Mouse (Mus musculus): Measurements from ENCODE around the gene Cpne5. TPM values are rescaled to one million over a fixed set of nuclear protein-coding genes. Genes with fewer than 3 reads are reported as not detected.
A peak's percentile ranks its signal among the peaks of the same experiment; 100 is the strongest.

Cpne5 gene
- polyA plus RNA-seq, 1 experiment from 2014 or later = 5.3 TPM

- peaks cover 17% of the 10 kb centered on the region; the same call in 1 of the 2 replicates for H3K4me1 ChIP-seq (replicated peaks; ENCODE audit: insufficient read depth, low read length)
These were observed 26.1 kb upstream of the Cpne5 start, which contains the start of gene Ppil1 for GRCm38 (mm10) chr17:29263840-29264633. Ppil1 (minus strand) TSS chr17:29264186.

GRCm38 (mm10) chr17:29263417-29263816 lies 25.4 kb upstream of the Cpne5 start:
- H3K4me2 ChIP-seq (ENCODE audit: low read length) = peak overlapping the region; percentile 87
- under 1% methylated on average over 14 of the region's 14 CpGs for WGBS
- peak overlapping the region; percentile 98 for H3K27ac ChIP-seq
- no peaks in the 10 kb centered on the region for H3K27me3 ChIP-seq (ENCODE audit: insufficient read depth, low read length)
- ATAC-seq (replicated peaks; ENCODE audit: low FRiP score, low read depth) (peak; percentile 3; the same call in 1 of the 2 replicates), DNase-seq (ENCODE audit: low spot score) (no peak)
- H3K9ac ChIP-seq (ENCODE audit: low read depth, low read length) = peak overlapping the region; percentile 84
- H3K4me3 ChIP-seq (replicated peaks; ENCODE audit: low read depth, low read length) = peak overlapping the region; percentile 73
- H3K36me3 ChIP-seq (ENCODE audit: insufficient read depth, low read length) = peaks cover 7% of the 10 kb centered on the region
- H3K9me3 ChIP-seq (replicated peaks; ENCODE audit: low read length) = no peaks in the 10 kb centered on the region
- TF ChIP-seq CTCF (IDR thresholded peaks at IDR 0.05; ENCODE audit: low read depth) = no peak
- H3K4me1 ChIP-seq (replicated peaks; ENCODE audit: insufficient read depth, low read length) = peaks cover 17% of the 10 kb centered on the region; the same call in 1 of the 2 replicates

More at GRCm38 (mm10) chr17:29263840-29264633, 26.1 kb upstream of the Cpne5 start, which contains the start of gene Ppil1:
- peak within 1 kb of the TSS; percentile 84 for H3K9ac ChIP-seq (ENCODE audit: low read depth, low read length)
- ATAC-seq (replicated peaks; ENCODE audit: low FRiP score, low read depth) (peak; percentile 50), DNase-seq (ENCODE audit: low spot score) (peak; percentile 90)
- H3K4me2 ChIP-seq (ENCODE audit: low read length) = peak within 1 kb of the TSS; percentile 87
- no peaks in the 10 kb centered on the region for H3K27me3 ChIP-seq (ENCODE audit: insufficient read depth, low read length)
- no peak for TF ChIP-seq CTCF (IDR thresholded peaks at IDR 0.05; ENCODE audit: low read depth)
- WGBS = 9% methylated on average over 38 of the region's 38 CpGs
- H3K36me3 ChIP-seq (ENCODE audit: insufficient read depth, low read length) = peaks cover 4% of the 10 kb centered on the region; the same call in 1 of the 2 replicates
- H3K4me3 ChIP-seq (replicated peaks; ENCODE audit: low read depth, low read length) = peak within 1 kb of the TSS; percentile 73
- H3K27ac ChIP-seq = peak within 1 kb of the TSS; percentile 98
- no peaks in the 10 kb centered on the region for H3K9me3 ChIP-seq (replicated peaks; ENCODE audit: low read length)

DNA sequence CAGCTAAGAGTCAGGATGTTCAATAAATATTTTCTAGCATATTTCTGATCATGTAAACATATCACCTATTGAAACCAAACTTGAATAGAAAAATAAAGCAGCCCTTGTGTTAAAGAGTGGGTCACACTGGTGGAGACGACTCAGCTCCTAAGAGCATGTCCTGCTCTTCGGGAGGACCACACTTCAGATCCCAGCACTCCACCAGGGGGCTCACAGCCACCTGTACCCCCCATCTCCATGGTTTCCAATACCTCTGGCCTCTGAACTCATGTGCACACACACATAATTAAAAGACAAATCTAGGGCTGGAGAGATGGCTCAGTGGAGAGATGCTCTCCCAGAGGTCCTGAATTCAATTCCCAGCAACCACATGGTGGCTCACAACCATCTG lies 24.3 kb upstream of the Cpne5 start:
- H3K4me3 ChIP-seq (replicated peaks; ENCODE audit: low read depth, low read length) = peak overlapping the region; percentile 6; the same call in 1 of the 2 replicates
- no peaks in the 10 kb centered on the region for H3K27me3 ChIP-seq (ENCODE audit: insufficient read depth, low read length)
- DNase-seq (ENCODE audit: low spot score) (no peak), ATAC-seq (replicated peaks; ENCODE audit: low FRiP score, low read depth) (no peak)
- no peaks in the 10 kb centered on the region for H3K9me3 ChIP-seq (replicated peaks; ENCODE audit: low read length)
- peaks cover 17% of the 10 kb centered on the region; the same call in 1 of the 2 replicates for H3K4me1 ChIP-seq (replicated peaks; ENCODE audit: insufficient read depth, low read length)
- peaks cover 13% of the 10 kb centered on the region for H3K36me3 ChIP-seq (ENCODE audit: insufficient read depth, low read length)
- WGBS = 33% methylated on average over 2 of the region's 2 CpGs
- no peak overlapping the region for H3K9ac ChIP-seq (ENCODE audit: low read depth, low read length)
- TF ChIP-seq CTCF (IDR thresholded peaks at IDR 0.05; ENCODE audit: low read depth) = peak; percentile 40; the same call in 1 of the 2 replicates
- H3K4me2 ChIP-seq (ENCODE audit: low read length) = peak overlapping the region; percentile 87; the same call in 1 of the 2 replicates
- no peak overlapping the region for H3K27ac ChIP-seq

GRCm38 (mm10) chr17:29261603-29262258 lies 23.8 kb upstream of the Cpne5 start:
- peaks cover 13% of the 10 kb centered on the region for H3K36me3 ChIP-seq (ENCODE audit: insufficient read depth, low read length)
- TF ChIP-seq CTCF (IDR thresholded peaks at IDR 0.05; ENCODE audit: low read depth) = no peak
- peak overlapping the region; percentile 50; the same call in 1 of the 2 replicates for H3K27ac ChIP-seq
- H3K4me1 ChIP-seq (replicated peaks; ENCODE audit: insufficient read depth, low read length) = peaks cover 18% of the 10 kb centered on the region; the same call in 1 of the 2 replicates
- H3K4me2 ChIP-seq (ENCODE audit: low read length) = peak overlapping the region; percentile 87; the same call in 1 of the 2 replicates
- DNase-seq (ENCODE audit: low spot score) (no peak), ATAC-seq (replicated peaks; ENCODE audit: low FRiP score, low read depth) (no peak)
- no peak overlapping the region for H3K9ac ChIP-seq (ENCODE audit: low read depth, low read length)
- 80% methylated on average over 22 of the region's 22 CpGs for WGBS
- peak overlapping the region; percentile 6; the same call in 1 of the 2 replicates for H3K4me3 ChIP-seq (replicated peaks; ENCODE audit: low read depth, low read length)
- H3K9me3 ChIP-seq (replicated peaks; ENCODE audit: low read length) = no peaks in the 10 kb centered on the region
- no peaks in the 10 kb centered on the region for H3K27me3 ChIP-seq (ENCODE audit: insufficient read depth, low read length)

DNA sequence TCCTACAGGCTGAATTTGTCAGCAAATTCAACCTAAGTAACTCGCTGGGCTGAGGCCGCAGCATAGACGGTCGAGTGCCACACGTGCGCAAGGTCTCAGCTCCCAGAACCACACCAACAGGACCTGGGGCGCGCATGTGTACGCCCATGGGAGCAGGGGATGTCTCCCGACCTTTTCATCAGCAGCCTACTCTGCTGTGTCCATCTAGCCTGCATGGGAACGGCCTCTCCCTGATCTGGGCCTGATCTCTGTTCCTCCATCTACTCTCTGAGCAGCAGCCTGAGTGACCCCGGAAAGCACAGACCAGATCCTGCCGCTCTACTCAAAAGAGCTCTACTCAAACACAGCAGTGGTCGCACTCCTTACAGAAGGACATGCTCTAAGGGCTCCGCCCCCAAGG lies 22.5 kb upstream of the Cpne5 start:
- Histone ChIP-seq H3K4me1 (replicated peaks; ENCODE audit: insufficient read depth, low read length) (peaks cover 23% of the 10 kb centered on the region; the same call in 1 of the 2 replicates), H3K27me3 (ENCODE audit: insufficient read depth, low read length) (no peaks in the 10 kb centered on the region), H3K4me3 (replicated peaks; ENCODE audit: low read depth, low read length) (no peak overlapping the region), H3K36me3 (ENCODE audit: insufficient read depth, low read length) (peaks cover 13% of the 10 kb centered on the region), H3K9ac (ENCODE audit: low read depth, low read length) (no peak overlapping the region), H3K27ac (no peak overlapping the region), H3K9me3 (replicated peaks; ENCODE audit: low read length) (no peaks in the 10 kb centered on the region), H3K4me2 (ENCODE audit: low read length) (no peak overlapping the region)
- 84% methylated on average over 15 of the region's 15 CpGs for WGBS
- DNase-seq (ENCODE audit: low spot score) = no peak
- no peak for ATAC-seq (replicated peaks; ENCODE audit: low FRiP score, low read depth)
- TF ChIP-seq CTCF (IDR thresholded peaks at IDR 0.05; ENCODE audit: low read depth) = no peak

- 7% methylated on average over 3 of the region's 3 CpGs for WGBS
- Histone ChIP-seq H3K4me3 (replicated peaks; ENCODE audit: low read depth, low read length) (no peak overlapping the region), H3K9ac (ENCODE audit: low read depth, low read length) (no peak overlapping the region), H3K4me2 (ENCODE audit: low read length) (no peak overlapping the region), H3K27ac (no peak overlapping the region), H3K36me3 (ENCODE audit: insufficient read depth, low read length) (peaks cover 13% of the 10 kb centered on the region), H3K9me3 (replicated peaks; ENCODE audit: low read length) (no peaks in the 10 kb centered on the region), H3K27me3 (ENCODE audit: insufficient read depth, low read length) (no peaks in the 10 kb centered on the region), H3K4me1 (replicated peaks; ENCODE audit: insufficient read depth, low read length) (peaks cover 21% of the 10 kb centered on the region; the same call in 1 of the 2 replicates)
- peak; percentile 98 for TF ChIP-seq CTCF (IDR thresholded peaks at IDR 0.05; ENCODE audit: low read depth)
- ATAC-seq (replicated peaks; ENCODE audit: low FRiP score, low read depth) = 0 out of 2 replicates have a peak, but pooled peaks have one; percentile 53
- DNase-seq (ENCODE audit: low spot score) = peak; percentile 88
These were observed 21.5 kb upstream of the Cpne5 start for GRCm38 (mm10) chr17:29259489-29259888.
